Mouse (Mus musculus) cerebellum, adult 8-10 months (tissue): Measurements from ENCODE around the gene Tnip1.
"Not testable (repeated sequence)": the region's sequence is repeated elsewhere in the genome, so short reads cannot be mapped to it uniquely, and the experiment has no call there.

Experiments
- DNase-seq: peaks from one replicate; pipeline ENCODE4 v3.0.0; 2022

Tnip1 gene

DNA sequence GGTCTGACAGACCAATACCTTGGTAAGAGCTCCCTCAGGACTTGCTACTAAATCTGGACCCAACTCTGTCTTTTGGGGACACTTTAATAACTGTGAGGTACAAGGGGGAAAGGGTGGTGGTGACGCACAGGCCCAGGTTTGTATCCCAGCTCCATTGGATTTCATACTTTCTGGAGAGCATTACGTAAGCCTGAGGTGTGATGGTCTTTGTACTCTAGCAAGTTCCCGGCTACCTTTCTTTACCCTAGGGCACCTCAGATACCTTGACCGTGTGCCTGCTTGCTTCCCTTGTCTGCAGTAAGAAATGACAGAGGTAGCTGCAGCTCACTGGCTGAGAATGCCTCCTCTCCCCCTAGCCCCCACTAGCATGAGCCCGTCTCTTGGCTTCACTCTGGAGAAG is 55.5 kb downstream of the Tnip1 start:
- no peak for DNase-seq

DNA sequence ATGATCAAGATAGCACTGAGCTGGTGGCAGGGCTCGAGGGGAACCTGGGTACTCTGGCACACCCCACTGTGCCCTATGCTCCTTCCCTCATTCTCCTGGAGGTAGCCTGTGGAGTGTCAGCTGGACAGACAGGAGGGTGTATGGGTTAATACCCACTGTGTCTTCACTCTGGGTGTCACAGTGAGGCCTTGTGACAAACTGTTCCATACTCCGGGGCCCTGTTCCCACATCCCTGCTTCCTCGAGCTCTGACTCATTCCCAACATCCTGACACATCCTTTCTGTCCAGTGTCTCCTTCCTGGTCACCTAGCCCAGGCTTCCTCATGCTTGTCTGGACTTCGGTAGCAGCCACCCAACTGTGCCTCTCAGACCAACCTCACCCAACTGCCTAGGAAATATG is 56.3 kb downstream of the Tnip1 start:
- DNase-seq: no peak

DNA sequence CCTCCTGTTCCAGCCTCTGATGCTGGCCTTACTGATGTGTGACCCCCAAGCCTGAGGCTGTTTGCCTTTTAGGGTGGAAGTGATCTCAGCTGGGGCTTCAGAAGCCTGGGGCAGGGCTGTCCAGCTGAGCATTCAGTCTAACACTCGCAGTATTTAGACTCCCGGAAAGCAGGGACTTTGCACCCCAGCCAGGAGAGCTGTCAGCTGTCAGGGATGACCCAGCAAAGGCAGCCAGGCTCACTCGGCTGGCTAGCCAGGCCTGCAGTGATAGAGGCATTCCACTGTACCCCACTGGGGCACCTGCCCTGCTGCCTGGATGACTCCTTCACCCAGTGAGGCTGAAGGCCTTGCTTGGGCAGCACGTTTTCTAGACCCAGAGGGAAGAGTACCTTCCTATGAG is 56.8 kb downstream of the Tnip1 start:
- no peak for DNase-seq

DNA sequence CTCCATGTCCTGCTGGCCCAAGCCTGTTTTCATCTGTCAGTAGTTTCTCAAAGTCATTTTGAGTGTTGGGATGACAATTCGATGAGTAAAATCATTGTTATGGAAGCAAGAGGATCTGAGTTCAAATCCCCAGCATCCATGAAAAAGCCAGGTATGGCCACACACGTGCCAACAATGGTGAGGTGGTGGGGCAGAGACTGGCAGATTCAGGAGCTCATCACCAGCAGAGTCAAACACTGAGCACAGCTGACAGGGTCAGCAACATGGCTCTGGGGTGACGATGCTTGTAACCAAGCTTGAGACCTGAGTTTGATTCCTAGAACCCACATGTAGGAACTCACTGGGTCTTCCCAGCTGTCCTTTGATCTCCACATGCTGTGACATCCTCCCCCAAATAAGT is 57.6 kb downstream of the Tnip1 start:
- no peak for DNase-seq

DNA sequence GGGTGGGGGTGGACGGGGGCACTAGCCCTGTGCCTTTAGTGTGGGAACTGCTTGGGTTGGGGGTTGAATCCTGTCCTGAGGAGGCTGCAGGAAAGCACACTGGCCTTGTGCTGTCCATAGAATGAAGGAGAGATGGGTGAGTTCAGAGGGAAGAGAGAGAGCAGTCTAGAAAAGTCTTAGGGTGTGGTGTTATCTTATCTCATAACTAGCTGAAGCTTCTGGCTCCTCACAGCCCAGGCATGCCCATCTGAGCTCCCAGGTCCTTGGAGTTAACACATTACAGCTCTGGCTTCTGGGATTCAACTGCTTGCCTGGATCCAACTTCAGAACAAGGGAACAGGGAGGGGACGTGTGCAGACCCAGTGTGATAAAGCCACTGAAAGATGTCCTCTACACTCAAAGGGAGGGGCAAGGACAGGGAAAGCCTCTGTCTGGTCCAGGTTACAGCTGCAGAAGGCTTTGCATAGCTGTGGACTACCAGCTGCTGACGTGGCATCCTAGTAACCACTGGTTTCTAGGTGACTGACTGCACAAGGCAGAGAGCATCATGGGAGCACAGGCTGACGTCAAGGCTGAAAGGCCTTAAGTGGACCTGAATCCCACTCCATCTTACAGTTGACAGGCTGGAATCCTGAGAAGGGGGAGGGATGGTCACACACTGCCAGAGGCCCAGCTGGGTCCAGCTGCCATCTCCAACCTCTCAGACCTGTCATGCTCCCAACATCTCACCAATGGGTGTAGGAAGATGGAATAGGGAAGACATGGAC is 58.6 kb downstream of the Tnip1 start:
- DNase-seq: no peak

DNA sequence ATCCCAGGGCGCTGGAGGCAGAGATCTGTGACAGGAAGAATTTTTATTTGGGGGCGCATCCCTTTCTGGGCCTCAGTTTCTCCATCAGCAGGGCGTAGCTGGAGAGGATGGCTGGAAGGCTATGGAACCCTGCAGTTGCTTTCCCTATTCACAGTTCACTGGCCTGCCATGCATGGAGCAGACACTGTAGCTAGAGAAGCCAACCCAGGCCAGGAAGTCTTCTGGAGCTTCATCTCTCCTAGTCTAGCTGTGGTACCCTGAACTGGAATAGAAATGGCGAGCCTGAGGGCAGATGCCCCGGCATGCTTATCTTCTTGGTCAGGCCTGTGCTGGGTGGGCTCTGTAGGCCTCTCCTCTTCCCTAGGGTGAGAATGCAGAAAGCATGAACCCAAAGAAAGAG is 59.4 kb downstream of the Tnip1 start:
- DNase-seq: no peak

DNA sequence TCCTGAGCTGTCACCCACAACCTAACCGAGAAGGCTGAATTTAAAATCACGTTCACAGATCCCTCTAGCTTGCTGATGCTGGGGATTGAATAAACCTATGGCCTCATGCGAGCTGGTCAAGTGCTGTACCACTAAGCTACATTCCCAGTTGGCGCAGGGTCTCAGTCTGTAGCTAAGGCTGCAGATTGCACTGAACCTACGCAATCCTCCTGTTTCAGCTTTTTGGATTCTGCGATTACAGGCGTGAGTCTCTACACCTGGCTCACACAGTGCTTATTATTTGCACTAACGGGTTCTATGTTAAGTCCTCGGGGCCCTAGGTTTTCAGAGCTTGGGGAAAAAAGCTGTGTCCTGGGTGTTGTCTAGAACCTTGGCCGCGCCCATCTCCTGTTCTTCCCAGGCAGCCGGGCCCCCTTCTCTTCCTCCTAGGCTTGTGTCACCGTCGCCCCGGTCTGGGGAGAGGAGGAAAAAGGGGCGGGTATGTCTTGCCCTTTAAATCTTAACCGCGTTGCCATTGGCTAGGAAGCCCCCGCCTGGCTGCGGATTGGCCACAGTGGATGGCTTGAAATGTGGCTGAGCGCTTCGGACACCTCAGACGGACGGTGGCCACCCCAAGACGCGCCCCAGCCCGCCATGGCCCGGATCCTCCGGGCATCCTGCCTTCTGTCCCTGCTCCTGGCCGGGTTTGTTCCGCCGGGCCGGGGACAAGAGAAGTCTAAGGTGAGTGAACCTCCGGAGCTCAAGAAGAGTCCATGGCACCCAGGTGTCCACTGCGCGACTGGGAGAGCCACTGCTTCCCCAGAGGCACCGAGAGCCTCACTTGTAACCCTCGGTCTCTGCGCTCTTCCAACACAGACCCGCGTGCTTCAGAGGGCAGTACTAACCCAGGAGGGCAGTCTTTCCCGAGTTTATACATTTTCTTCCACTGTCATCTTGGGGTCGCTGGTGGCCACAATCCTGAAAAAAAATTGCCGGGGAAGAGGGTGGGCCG is 60.1 kb downstream of the Tnip1 start, which contains the start of gene Gpx3:
TSS of gene Gpx3 (plus strand) at position 121 of the 991 bp plus-strand sequence.
- DNase-seq: peak; percentile 69

DNA sequence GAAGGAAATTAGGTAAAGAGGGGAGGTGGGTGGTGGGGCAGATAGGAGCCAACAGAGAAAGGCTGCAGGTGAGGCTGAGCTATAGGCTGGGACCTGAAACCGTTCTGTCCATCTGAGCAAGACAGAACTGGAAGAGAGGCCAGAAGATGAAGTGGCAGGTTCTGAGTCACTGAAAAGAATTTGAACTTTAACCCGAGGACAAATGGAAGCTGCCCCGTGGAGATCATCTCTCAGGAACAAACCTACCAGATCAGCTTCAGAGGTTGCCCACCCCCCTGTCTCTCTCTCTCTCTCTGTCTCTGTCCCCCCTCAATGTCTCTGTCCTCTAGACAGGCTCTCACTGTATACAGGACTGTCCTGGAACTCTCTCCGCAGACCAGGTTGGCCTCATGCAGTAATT is 63.1 kb downstream of the Tnip1 start:
- DNase-seq: no peak

DNA sequence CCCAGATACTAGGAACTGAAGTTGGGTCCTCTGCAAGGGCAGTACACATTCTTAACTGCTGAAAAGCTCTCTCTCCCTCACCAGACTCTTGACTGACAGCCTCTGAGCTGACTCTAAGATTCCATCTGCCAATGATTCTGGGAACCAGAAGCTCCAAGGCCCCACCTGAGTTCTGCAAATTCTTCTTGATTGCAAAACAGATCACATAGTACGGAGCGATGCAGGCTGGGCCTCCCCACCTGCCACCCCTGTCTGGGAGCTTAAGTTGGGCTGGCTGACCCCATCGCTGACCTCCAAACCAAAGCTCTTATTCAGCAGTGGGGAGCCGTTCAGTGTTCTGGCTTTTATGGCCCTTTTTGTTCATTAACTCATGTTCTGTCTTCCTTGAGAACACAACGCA is 65.2 kb downstream of the Tnip1 start:
- DNase-seq: no peak

DNA sequence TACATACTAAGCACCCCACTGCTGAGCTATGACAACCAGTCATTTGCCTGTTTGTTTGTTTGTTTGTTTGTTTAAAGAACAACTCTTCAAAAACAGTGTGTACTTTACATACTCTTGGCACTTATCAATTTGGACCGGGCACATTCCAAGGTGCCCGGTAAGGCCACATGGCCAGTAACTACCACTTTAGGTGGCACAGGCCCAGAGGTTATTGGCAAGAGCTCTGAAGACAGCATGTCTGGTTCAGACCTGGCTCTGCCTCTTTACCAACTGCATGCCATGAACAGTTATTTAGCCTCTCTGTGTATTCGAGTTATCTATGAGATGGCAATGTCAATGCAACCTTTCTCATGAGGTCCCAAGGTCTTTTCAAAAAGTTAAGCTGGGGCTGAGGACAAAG is 66.1 kb downstream of the Tnip1 start:
- not testable (repeated sequence) for DNase-seq

DNA sequence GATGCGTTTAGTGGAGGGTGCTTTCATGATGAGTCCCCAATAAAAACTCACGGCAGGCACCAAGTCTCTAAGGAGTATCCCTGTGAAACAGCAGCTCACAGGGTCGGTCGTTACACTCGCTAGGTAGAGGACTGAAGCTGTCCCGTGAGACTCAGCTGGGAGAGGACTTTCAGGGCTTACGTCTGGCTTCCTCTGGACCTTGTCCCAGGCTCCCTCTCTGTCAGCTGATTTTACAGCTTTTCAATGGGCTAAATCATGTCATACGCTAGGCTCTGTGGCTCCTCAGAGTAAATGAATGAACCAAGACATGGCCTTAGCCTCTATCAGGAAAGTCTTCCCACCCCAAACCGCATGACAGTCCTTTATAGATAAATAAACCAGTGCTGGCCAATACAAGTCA is 68.1 kb downstream of the Tnip1 start:
- DNase-seq: no peak

DNA sequence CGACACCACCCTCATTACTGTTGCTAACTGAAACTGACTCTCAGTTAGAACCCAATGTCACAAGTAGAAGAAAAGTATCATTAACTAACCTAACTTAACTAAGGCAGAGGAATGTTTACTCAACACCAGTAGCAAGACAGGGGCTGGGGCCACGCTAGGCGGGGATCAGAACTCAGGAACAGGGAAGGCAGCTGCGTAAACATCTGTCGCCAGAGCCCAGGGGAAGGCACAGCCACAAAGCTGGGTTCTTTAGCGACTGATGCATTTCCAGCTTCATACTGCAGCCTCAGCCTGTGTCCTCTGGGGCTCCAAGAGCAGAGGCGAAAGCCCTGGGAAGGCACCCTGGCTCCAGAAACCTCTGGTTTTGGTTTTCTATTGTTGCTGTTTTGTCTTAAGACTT is 70.6 kb downstream of the Tnip1 start:
- no peak for DNase-seq

DNA sequence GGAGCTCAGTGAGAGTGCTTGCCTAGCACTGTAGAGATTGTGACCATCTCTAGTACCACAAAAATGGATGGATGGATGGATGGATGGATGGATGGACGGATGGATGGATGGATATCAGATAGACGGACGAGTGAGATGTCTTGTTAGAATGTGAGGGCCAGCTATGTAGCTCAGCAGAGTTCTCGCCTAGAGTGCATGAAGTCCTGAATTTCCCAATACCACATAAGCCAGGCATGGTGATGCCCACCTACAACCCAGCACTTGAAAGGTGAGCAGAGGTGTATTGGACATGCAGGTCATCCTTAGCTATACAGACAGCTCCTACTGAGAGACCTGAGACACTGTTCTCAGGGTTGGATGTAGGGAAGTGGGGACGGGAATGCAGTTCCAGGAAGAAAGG is 71.4 kb downstream of the Tnip1 start:
- no peak for DNase-seq

DNA sequence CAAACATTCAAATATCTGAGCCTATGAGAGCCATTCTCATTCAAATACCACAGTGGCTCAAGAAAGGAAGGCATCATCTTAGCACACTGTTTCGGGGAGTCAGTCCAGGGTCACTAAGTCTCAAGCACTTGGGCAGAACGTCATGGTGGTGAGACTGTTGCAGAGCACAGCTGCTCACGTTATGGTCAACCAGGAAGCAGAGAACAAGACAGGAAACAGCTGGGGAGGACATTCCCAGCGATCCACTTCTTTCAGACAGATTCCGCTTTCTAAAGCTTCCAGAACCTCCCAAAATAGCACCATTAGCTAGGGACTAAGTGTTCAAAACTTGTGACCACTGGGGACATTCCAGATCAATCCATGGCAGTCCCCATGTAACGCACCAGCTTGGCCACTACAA is 74.8 kb downstream of the Tnip1 start:
- no peak for DNase-seq

DNA sequence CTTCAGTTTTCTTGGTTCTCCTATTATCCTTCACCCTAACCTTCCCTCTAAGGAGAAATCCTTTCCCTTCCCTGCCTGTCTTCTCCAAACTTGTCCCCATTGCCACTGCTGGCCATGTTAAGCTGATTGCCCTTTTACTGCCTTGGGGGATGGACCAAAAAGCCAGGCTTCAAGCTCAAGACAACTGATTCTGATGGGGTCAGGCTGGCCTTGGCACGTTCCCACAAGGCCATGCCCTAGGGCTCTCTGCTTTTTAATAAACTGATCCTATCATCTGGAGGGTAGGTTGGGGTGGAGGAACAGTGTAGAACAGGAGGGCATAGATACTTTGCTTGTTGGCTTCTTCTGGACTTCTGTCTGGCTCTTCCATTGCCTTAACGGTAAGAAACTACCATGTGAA is 77.3 kb downstream of the Tnip1 start:
- DNase-seq: no peak

DNA sequence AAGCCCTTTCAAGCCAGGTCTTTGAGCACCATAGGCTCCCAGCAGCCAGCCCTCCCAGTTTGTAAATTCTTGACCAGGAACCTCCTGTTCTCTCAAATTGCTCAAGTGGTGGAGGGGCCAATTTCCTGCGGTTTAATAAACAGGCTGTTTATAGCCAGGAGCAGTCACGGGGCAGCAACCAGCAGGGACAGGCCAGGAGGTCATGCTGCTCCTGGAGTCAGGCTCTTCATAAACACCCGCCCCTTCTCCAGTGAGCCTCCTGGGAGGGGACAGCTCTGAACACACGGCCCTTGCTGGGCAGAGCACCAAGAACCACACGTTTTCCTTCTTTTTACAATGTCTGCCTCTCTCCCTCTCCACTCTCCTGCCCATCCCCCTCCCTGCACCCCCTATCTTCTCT is 77.8 kb downstream of the Tnip1 start:
- no peak for DNase-seq

DNA sequence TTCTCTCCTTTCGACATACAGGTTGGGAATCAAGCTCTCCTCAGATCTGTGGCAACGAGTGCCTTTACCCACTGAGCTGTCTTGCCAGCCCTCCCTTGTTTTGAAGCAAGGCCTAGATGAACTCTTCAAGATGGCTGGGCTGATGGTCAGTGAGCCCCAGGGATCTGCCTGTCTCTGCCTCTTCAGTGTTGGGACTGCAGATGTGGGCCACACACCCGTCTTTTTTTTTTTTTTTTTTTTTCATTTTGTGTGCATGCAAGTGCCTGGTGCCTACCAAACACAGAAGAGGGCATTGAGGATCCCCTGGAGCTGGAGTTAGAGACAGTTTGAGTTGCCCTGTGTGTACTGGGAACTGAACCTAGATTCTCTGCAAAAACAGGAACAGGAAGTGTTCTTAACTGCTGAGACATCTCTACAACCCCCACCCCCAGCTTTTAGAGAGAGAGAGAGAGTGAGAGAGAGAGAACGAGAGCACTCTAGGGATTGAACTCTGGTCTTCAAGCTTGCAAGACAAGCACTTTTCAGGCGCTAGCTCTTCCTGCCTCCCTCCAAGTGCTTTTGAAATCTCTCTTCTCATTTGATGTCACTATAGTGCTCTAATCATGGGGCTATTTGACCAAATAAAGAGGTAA is 78.4 kb downstream of the Tnip1 start:
- DNase-seq: no peak

DNA sequence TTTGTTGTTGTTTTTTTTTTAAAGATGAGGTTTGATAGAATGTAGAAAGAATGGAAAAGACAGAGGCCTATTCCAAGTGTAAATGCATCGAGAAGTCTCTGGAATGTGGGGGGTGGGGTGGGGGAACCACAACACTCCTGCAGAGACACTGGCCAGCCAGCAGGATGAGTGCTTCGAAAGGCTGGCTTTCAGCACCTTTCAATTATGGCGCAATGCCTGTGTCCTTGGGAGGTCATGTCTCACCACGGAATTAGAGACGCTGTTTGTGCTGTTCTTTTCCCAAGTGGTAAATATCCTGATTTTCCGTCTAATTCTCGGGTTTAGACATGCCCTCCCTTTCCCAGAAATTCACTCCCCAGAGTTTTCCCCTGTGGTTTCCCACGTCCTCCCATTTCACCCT is 80.0 kb downstream of the Tnip1 start:
- no peak for DNase-seq

DNA sequence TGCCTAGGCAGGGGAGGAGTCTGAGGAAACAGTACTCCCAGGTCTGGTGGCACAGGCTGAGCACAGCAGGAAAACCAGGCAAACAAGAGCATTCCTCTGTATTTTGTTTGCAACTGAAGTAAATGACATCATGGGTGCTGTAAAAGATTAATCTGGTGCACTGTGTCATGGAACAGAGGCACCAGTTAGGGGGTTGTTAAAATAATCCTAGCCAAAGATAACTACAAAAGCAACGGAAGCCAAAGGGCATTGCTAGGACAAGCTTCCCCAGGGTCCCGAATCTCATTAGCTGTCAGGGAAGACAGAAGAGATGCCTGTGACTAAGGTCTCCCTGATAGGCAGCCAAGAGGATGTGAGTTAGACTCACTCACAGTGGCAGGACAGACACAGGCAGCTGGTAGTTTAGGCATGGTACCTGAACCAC is 81.7 kb downstream of the Tnip1 start:
- DNase-seq: no peak

DNA sequence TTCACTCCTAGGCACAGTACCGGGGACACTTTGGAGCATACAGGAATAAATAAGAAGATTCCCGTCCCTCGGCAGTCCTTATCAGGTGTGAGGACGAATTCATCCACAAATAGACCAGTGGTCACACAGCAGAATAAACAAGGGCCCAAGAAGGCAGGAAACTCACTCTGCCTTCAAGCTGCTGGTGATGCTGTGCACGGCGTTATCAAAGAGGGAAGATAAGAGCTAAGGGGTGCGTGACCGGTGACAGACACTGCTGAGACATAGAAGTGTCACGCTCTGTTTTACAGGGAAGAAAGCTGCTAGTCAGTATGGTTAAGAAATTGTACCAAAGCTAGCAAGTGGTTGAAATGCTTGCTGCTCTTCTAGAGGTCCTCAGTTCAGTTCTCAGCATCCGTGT is 82.8 kb downstream of the Tnip1 start:
- no peak for DNase-seq

DNA sequence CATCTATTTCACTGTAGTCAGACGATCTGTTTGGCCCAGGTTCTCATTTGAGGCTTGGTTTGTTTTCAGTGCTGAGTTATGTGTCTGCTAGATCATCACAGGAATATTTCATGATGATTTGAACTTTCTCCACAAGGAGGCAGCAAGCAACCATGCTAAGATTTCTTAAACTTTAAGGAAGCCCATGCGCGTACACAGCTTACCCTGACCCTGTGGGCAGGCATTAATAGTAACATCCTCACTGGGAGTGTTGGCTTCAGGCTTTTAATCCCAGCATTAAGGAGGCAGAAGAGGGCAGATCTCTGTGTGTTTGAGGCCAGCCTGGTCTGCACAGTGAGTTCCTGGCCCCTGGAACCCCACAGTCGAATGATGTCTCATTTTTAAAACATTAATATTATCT is 83.3 kb downstream of the Tnip1 start:
- no peak for DNase-seq

DNA sequence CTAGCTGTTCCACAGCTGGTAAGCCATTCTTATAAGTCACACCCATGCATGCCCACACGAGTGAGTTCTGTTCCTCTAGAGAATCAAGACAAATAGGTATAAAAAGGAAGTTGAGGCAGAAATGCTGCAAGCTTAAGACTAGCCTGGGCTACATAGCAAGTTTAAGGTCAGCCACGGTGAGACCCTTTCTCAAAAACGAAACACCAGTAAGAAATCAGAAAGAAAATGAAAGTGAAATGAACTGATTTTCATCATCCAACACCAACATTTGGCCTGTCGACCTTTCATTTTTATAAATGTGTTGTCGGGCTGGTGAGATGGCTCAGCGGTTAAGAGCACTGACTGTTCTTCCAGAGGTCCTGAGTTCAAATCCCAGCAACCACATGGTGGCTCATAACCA is 83.8 kb downstream of the Tnip1 start:
- no peak for DNase-seq

DNA sequence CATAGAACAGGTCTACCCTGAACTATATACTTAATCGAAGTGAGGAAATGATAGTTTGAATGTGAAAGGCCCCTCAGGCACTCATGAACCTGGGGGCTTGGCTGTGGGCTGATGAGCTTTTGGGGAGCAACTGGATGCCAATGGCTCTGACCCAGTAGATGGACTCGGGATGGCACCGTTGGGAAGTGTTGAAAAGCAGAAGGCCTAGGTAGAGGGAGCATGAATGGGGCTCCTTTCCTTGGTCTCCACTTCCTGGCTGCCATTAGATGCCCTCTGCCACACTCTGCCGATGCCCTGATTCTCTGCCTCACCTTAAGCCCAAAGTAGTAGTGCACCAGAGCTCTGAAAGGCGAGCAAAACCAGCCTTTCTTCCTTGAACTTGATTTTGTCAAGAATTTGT is 86.7 kb downstream of the Tnip1 start:
- no peak for DNase-seq
